Mouse (Mus musculus) lung, embryonic 16.5 days (tissue): ENCODE data around the gene Gm21943. TPM values are rescaled to one million over a fixed set of nuclear protein-coding genes. Genes with fewer than 3 reads are reported as not detected.
"Not testable (repeated sequence)": the region's sequence is repeated elsewhere in the genome, so short reads cannot be mapped to it uniquely, and the experiment has no call there.

Source experiments
- ATAC-seq: fragments of 200-750 bp; cut with Nextera tagmentation; 2 replicates; pipeline ENCODE4 v1.8.0; 2017; ENCODE audit warnings: low read depth, mild to moderate bottlenecking, moderate library complexity
- H3K27ac ChIP-seq: fragments of 300-500 bp; sonication (generic); 2 replicates; pipeline ENCODE4 v1.5.1; 2014; ENCODE audit warnings: mild to moderate bottlenecking, control low read depth, low read length
- H3K27me3 ChIP-seq: fragments of 300-500 bp; sonication (generic); 2 replicates; pipeline ENCODE4 v1.6.1; 2014; ENCODE audit warnings: low read depth, low read length, mixed read lengths; ENCODE audit not compliant: control insufficient read depth, insufficient read depth
- H3K36me3 ChIP-seq: fragments of 300-500 bp; sonication (generic); 2 replicates; pipeline ENCODE4 v1.6.1; 2014; ENCODE audit warnings: low read length; ENCODE audit not compliant: control insufficient read depth, insufficient read depth
- H3K4me1 ChIP-seq: fragments of 300-500 bp; sonication (generic); replicated peaks from 2 replicates; pipeline ENCODE4 v1.6.1; 2014; ENCODE audit warnings: low read length, mixed read lengths; ENCODE audit not compliant: control insufficient read depth, insufficient read depth
- H3K4me2 ChIP-seq: fragments of 300-500 bp; sonication (generic); 2 replicates; pipeline ENCODE4 v1.6.1; 2014; ENCODE audit warnings: low read depth, low read length, control low read depth
- H3K4me3 ChIP-seq: fragments of 300-500 bp; sonication (generic); 2 replicates; pipeline ENCODE4 v1.5.1; 2014; ENCODE audit warnings: mild to moderate bottlenecking, low read length, control low read depth
- H3K9ac ChIP-seq: fragments of 300-500 bp; sonication (generic); 2 replicates; pipeline ENCODE4 v1.6.1; 2014; ENCODE audit warnings: low read length, control low read depth
- H3K9me3 ChIP-seq: fragments of 300-500 bp; sonication (generic); 2 replicates; pipeline ENCODE4 v1.6.1; 2016; ENCODE audit warnings: low read length; ENCODE audit not compliant: control insufficient read depth
- WGBS: fragments of 180-500 bp; shearing (Covaris S2); extraction: QIAGEN DNeasy Blood & Tissue Kit; methylation state at CpG from one replicate; pipeline ENCODE4 v1.1.7; 2014; 5-methylcytosine and 5-hydroxymethylcytosine counted together
- polyA plus RNA-seq: library from polyadenylated mRNA; unstranded; fragments of >200 nt; fragmentation: Nextera tagmentation; extraction: Ambion mirVana; gene quantifications from 2 replicates; pipeline ENCODE4 v1.2.1, GENCODE M21; 2015

Gene Gm21943
- polyA plus RNA-seq: not detected in 2 replicates

GRCm38 (mm10) chrY:57533644-57534043, at the start of gene Gm21943:
Gene Gm21943, minus strand, starts transcription at chrY:57533744.
- H3K4me2 ChIP-seq, H3K36me3 ChIP-seq, H3K9ac ChIP-seq, H3K4me1 ChIP-seq, H3K27ac ChIP-seq, ATAC-seq, H3K27me3 ChIP-seq, H3K4me3 ChIP-seq, H3K9me3 ChIP-seq: not testable (repeated sequence)
- WGBS: no CpG with 5 or more reads among the region's 4 CpGs

Other genes with a start within 250 kb of the Gm21943 start
- gene Gm28961, start 172.0 kb upstream of the Gm21943 start, polyA plus RNA-seq: not detected in 2 replicates